Mouse (Mus musculus) kidney, embryonic 16.5 days (tissue): Measurements from ENCODE around the gene Gba. TPM values are rescaled to one million over a fixed set of nuclear protein-coding genes. Genes with fewer than 3 reads are reported as not detected.
A peak's percentile ranks its signal among the peaks of the same experiment; 100 is the strongest.

Source experiments
- ATAC-seq: fragments of 200-750 bp; cut with Nextera tagmentation; 2 replicates; pipeline ENCODE4 v1.8.0; 2017; ENCODE audit warnings: moderate TSS enrichment; ENCODE audit not compliant: low FRiP score, low TSS enrichment
- H3K27ac ChIP-seq: fragments of 300-500 bp; sonication (generic); 2 replicates; pipeline ENCODE4 v1.5.1; 2014; ENCODE audit warnings: low read length
- H3K27me3 ChIP-seq: fragments of 300-500 bp; sonication (generic); 2 replicates; pipeline ENCODE4 v1.6.1; 2014; ENCODE audit warnings: low read length, control low read depth, mixed read lengths; ENCODE audit not compliant: insufficient read depth
- H3K36me3 ChIP-seq: fragments of 300-500 bp; sonication (generic); 2 replicates; pipeline ENCODE4 v1.6.1; 2014; ENCODE audit warnings: low read length, control low read depth, mixed read lengths; ENCODE audit not compliant: insufficient read depth
- H3K4me1 ChIP-seq: fragments of 300-500 bp; sonication (generic); 2 replicates; pipeline ENCODE4 v1.6.1; 2014; ENCODE audit warnings: low read length, control low read depth, mixed read lengths; ENCODE audit not compliant: insufficient read depth
- H3K4me2 ChIP-seq: fragments of 300-500 bp; sonication (generic); replicated peaks from 2 replicates; pipeline ENCODE4 v1.6.1; 2014; ENCODE audit warnings: low read depth, low read length
- H3K4me3 ChIP-seq: fragments of 300-500 bp; sonication (generic); 2 replicates; pipeline ENCODE4 v1.5.1; 2014; ENCODE audit warnings: mild to moderate bottlenecking, low read length
- H3K9ac ChIP-seq: fragments of 300-500 bp; sonication (generic); replicated peaks from 2 replicates; pipeline ENCODE4 v1.6.1; 2014; ENCODE audit warnings: low read length
- H3K9me3 ChIP-seq: fragments of 300-500 bp; sonication (generic); 2 replicates; pipeline ENCODE4 v1.6.1; 2016; ENCODE audit warnings: low read length, control low read depth
- WGBS: fragments of 180-500 bp; shearing (Covaris S2); extraction: QIAGEN DNeasy Blood & Tissue Kit; methylation state at CpG from one replicate; pipeline ENCODE4 v1.1.7; 2014; 5-methylcytosine and 5-hydroxymethylcytosine counted together
- polyA plus RNA-seq: library from polyadenylated mRNA; unstranded; fragments of >200 nt; fragmentation: Nextera tagmentation; extraction: Ambion mirVana; gene quantifications from 2 replicates; pipeline ENCODE4 v1.2.1, GENCODE M21; 2015

Gba gene
- polyA plus RNA-seq, 1 experiment from 2014 or later, result 54.9 TPM

- Histone ChIP-seq H3K4me3 (no peak overlapping the region), H3K9ac (no peak overlapping the region), H3K9me3 (no peaks in the 10 kb centered on the region), H3K27me3 (peaks cover 3% of the 10 kb centered on the region; the same call in 1 of the 2 replicates), H3K4me2 (no peak overlapping the region), H3K27ac (no peak overlapping the region), H3K36me3 (no peaks in the 10 kb centered on the region), H3K4me1 (peaks cover 38% of the 10 kb centered on the region)
- WGBS, result 65% methylated on average over 12 of the region's 12 CpGs
- no peak for ATAC-seq
Measured at GRCm38 (mm10) chr3:89225321-89225815, 22.6 kb downstream of the Gba start.

GRCm38 (mm10) chr3:89225918-89226317 is 23.2 kb downstream of the Gba start:
- no peak for ATAC-seq
- Histone ChIP-seq H3K27me3 (peaks cover 3% of the 10 kb centered on the region; the same call in 1 of the 2 replicates), H3K4me1 (peaks cover 38% of the 10 kb centered on the region), H3K4me3 (no peak overlapping the region), H3K27ac (no peak overlapping the region), H3K36me3 (no peaks in the 10 kb centered on the region), H3K9ac (peak overlapping the region; percentile 11; the same call in 1 of the 2 replicates), H3K4me2 (peak overlapping the region; percentile 81), H3K9me3 (no peaks in the 10 kb centered on the region)
- 42% methylated on average over 4 of the region's 4 CpGs for WGBS

GRCm38 (mm10) chr3:89226361-89226760 is 23.6 kb downstream of the Gba start:
- H3K9ac ChIP-seq, result peak overlapping the region; percentile 66; the same call in 1 of the 2 replicates
- peak overlapping the region; percentile 81 for H3K4me2 ChIP-seq
- no peaks in the 10 kb centered on the region for H3K9me3 ChIP-seq
- WGBS, result 38% methylated on average over 11 of the region's 11 CpGs
- H3K36me3 ChIP-seq, result no peaks in the 10 kb centered on the region
- ATAC-seq, result no peak
- H3K4me3 ChIP-seq, result peak overlapping the region; percentile 53; the same call in 1 of the 2 replicates
- peaks cover 3% of the 10 kb centered on the region; the same call in 1 of the 2 replicates for H3K27me3 ChIP-seq
- H3K4me1 ChIP-seq, result peaks cover 38% of the 10 kb centered on the region
- H3K27ac ChIP-seq, result no peak overlapping the region

GRCm38 (mm10) chr3:89226900-89227299 is 24.2 kb downstream of the Gba start, which contains the start of gene Mtx1:
Gene Mtx1 (minus strand): TSS chr3:89227088.
- ATAC-seq, result peak; percentile 4; the same call in 1 of the 2 replicates
- 4% methylated on average over 21 of the region's 21 CpGs for WGBS
- Histone ChIP-seq H3K9ac (peak within 1 kb of the TSS; percentile 66), H3K27me3 (peaks cover 3% of the 10 kb centered on the region; the same call in 1 of the 2 replicates), H3K4me2 (peak within 1 kb of the TSS; percentile 81), H3K4me1 (peaks cover 43% of the 10 kb centered on the region), H3K36me3 (no peaks in the 10 kb centered on the region), H3K27ac (peak within 1 kb of the TSS; percentile 84), H3K9me3 (no peaks in the 10 kb centered on the region), H3K4me3 (peak within 1 kb of the TSS; percentile 53)

GRCm38 (mm10) chr3:89227307-89228179 is 24.8 kb downstream of the Gba start:
- H3K27me3 ChIP-seq, result peaks cover 3% of the 10 kb centered on the region; the same call in 1 of the 2 replicates
- ATAC-seq, result peak; percentile 82
- 2% methylated on average over 41 of the region's 41 CpGs for WGBS
- peak overlapping the region; percentile 84 for H3K27ac ChIP-seq
- no peaks in the 10 kb centered on the region for H3K36me3 ChIP-seq
- H3K9ac ChIP-seq, result peak overlapping the region; percentile 66
- peak overlapping the region; percentile 81 for H3K4me2 ChIP-seq
- peaks cover 44% of the 10 kb centered on the region for H3K4me1 ChIP-seq
- no peaks in the 10 kb centered on the region for H3K9me3 ChIP-seq
- peak overlapping the region; percentile 53 for H3K4me3 ChIP-seq

- H3K9me3 ChIP-seq, result no peaks in the 10 kb centered on the region
- under 1% methylated on average over 20 of the region's 20 CpGs for WGBS
- peaks cover 48% of the 10 kb centered on the region for H3K4me1 ChIP-seq
- H3K27ac ChIP-seq, result peak overlapping the region; percentile 84
- peak overlapping the region; percentile 81 for H3K4me2 ChIP-seq
- ATAC-seq, result peak; percentile 57
- peak overlapping the region; percentile 66 for H3K9ac ChIP-seq
- H3K4me3 ChIP-seq, result peak overlapping the region; percentile 53
- peaks cover 3% of the 10 kb centered on the region; the same call in 1 of the 2 replicates for H3K27me3 ChIP-seq
- no peaks in the 10 kb centered on the region for H3K36me3 ChIP-seq
Measured at GRCm38 (mm10) chr3:89228180-89228549, 25.4 kb downstream of the Gba start.

GRCm38 (mm10) chr3:89228836-89229235 is 26.1 kb downstream of the Gba start, which contains the start of gene Muc1:
Gene Muc1 (plus strand): TSS chr3:89229057.
- H3K27ac ChIP-seq, result peak within 1 kb of the TSS; percentile 84
- no peaks in the 10 kb centered on the region for H3K9me3 ChIP-seq
- ATAC-seq, result peak; percentile 14
- H3K4me1 ChIP-seq, result peaks cover 53% of the 10 kb centered on the region
- peak within 1 kb of the TSS; percentile 53 for H3K4me3 ChIP-seq
- no peaks in the 10 kb centered on the region for H3K36me3 ChIP-seq
- peaks cover 3% of the 10 kb centered on the region; the same call in 1 of the 2 replicates for H3K27me3 ChIP-seq
- H3K9ac ChIP-seq, result peak within 1 kb of the TSS; percentile 66
- H3K4me2 ChIP-seq, result peak within 1 kb of the TSS; percentile 81
- 20% methylated on average over 10 of the region's 10 CpGs for WGBS

- 42% methylated on average over 4 of the region's 4 CpGs for WGBS
- Histone ChIP-seq H3K4me3 (peak overlapping the region; percentile 53), H3K4me1 (peaks cover 54% of the 10 kb centered on the region), H3K27me3 (peaks cover 3% of the 10 kb centered on the region; the same call in 1 of the 2 replicates), H3K4me2 (peak overlapping the region; percentile 81), H3K36me3 (no peaks in the 10 kb centered on the region), H3K9me3 (no peaks in the 10 kb centered on the region), H3K27ac (peak overlapping the region; percentile 84), H3K9ac (peak overlapping the region; percentile 55; the same call in 1 of the 2 replicates)
- no peak for ATAC-seq
Measured at GRCm38 (mm10) chr3:89229276-89229675, 26.5 kb downstream of the Gba start.

- H3K4me2 ChIP-seq, result 0 out of 2 replicates have a peak overlapping the region, but pooled peaks have one; percentile 9
- no peaks in the 10 kb centered on the region for H3K9me3 ChIP-seq
- no peak for ATAC-seq
- peaks cover 3% of the 10 kb centered on the region; the same call in 1 of the 2 replicates for H3K27me3 ChIP-seq
- H3K27ac ChIP-seq, result no peak overlapping the region
- no peaks in the 10 kb centered on the region for H3K36me3 ChIP-seq
- peaks cover 54% of the 10 kb centered on the region for H3K4me1 ChIP-seq
- H3K9ac ChIP-seq, result no peak overlapping the region
- no peak overlapping the region for H3K4me3 ChIP-seq
- WGBS, result 93% methylated on average over 2 of the region's 2 CpGs
Measured at GRCm38 (mm10) chr3:89230561-89230960, 27.8 kb downstream of the Gba start.
